Mouse (Mus musculus): ENCODE measurements around the gene Farp1.

DNA sequence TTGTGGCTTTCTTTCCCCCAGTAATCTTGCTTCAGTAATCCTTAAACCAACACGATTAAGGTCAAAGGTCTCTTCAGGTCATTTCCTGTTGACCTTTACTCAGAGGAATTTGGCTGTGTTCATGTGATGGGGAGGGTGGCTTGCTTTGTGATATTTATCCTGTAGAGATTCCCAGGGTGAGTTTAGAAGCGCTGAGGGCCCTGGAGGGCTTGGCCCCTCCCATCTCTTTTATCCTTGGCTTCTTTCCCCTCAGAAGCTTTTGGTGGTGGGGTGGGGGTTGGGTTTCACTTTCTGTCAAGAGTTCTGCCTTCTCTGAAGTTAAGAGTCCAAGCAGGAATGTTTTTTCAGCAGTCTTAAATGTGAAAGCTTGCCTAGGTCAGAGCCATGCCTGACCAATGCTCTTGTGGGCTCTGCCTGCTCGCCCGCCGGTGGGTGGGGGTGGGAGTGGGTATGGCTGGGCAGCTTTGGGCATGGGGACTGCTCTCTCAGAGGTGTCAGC, 18.1 kb downstream of the Farp1 start:
- TF ChIP-seq CTCF (IDR thresholded peaks at IDR 0.05; ENCODE audit: borderline replicate concordance, extremely low read depth, insufficient read depth, insufficient read length) (no peak), POLR2A (IDR thresholded peaks at IDR 0.05; ENCODE audit: borderline replicate concordance, extremely low read depth, insufficient read depth, insufficient read length, poor library complexity, severe bottlenecking) (no peak)
